Mouse (Mus musculus): ENCODE data around the gene Fhit. TPM values are rescaled to one million over a fixed set of nuclear protein-coding genes. Genes with fewer than 3 reads are reported as not detected.
"Not testable (repeated sequence)": the region's sequence is repeated elsewhere in the genome, so short reads cannot be mapped to it uniquely, and the experiment has no call there.

The Fhit gene
- polyA plus RNA-seq, 1 experiment from 2014 or later, result 4.6 TPM

GRCm38 (mm10) chr14:9963853-9964252 lies 1198.0 kb downstream of the Fhit start:
- Histone ChIP-seq H3K4me3 (no peak overlapping the region), H3K36me3 (no peaks in the 10 kb centered on the region), H3K27me3 (replicated peaks) (no peaks in the 10 kb centered on the region), H3K4me1 (replicated peaks) (no peaks in the 10 kb centered on the region), H3K27ac (ENCODE audit: poor library complexity, severe bottlenecking) (no peak overlapping the region), H3K9ac (no peak overlapping the region), H3K4me2 (no peak overlapping the region), H3K9me3 (replicated peaks) (no peaks in the 10 kb centered on the region)
- no peak for ATAC-seq (ENCODE audit: insufficient number of reproducible peaks, low FRiP score)
- 69% methylated on average over 3 of the region's 3 CpGs for WGBS

GRCm38 (mm10) chr14:9960396-9960795 lies 1201.4 kb downstream of the Fhit start:
- Histone ChIP-seq H3K9ac (no peak overlapping the region), H3K27me3 (replicated peaks) (no peaks in the 10 kb centered on the region), H3K9me3 (replicated peaks) (no peaks in the 10 kb centered on the region), H3K4me1 (replicated peaks) (no peaks in the 10 kb centered on the region), H3K4me3 (no peak overlapping the region), H3K27ac (ENCODE audit: poor library complexity, severe bottlenecking) (no peak overlapping the region), H3K4me2 (no peak overlapping the region), H3K36me3 (no peaks in the 10 kb centered on the region)
- WGBS, result 66% methylated on average over 2 of the region's 2 CpGs
- no peak for ATAC-seq (ENCODE audit: insufficient number of reproducible peaks, low FRiP score)

GRCm38 (mm10) chr14:9899494-9899893 lies 1262.3 kb downstream of the Fhit start:
- H3K36me3 ChIP-seq, result no peaks in the 10 kb centered on the region
- H3K4me1 ChIP-seq (replicated peaks), result no peaks in the 10 kb centered on the region
- no peaks in the 10 kb centered on the region for H3K9me3 ChIP-seq (replicated peaks)
- H3K27ac ChIP-seq (ENCODE audit: poor library complexity, severe bottlenecking), result no peak overlapping the region
- H3K27me3 ChIP-seq (replicated peaks), result 0 out of 2 replicates have a peak, but pooled peaks cover 4% of the 10 kb centered on the region
- H3K4me3 ChIP-seq, result no peak overlapping the region
- H3K9ac ChIP-seq, result no peak overlapping the region
- peak; percentile 55; the same call in 1 of the 2 replicates for ATAC-seq (ENCODE audit: insufficient number of reproducible peaks, low FRiP score)
- no peak overlapping the region for H3K4me2 ChIP-seq
- WGBS, result 52% methylated on average over 2 of the region's 2 CpGs

- WGBS, result 78% methylated on average over 1 of the region's 1 CpGs
- H3K4me2 ChIP-seq, result no peak overlapping the region
- H3K4me3 ChIP-seq, result no peak overlapping the region
- H3K9me3 ChIP-seq (replicated peaks), result no peaks in the 10 kb centered on the region
- H3K9ac ChIP-seq, result no peak overlapping the region
- H3K4me1 ChIP-seq (replicated peaks), result no peaks in the 10 kb centered on the region
- ATAC-seq (ENCODE audit: insufficient number of reproducible peaks, low FRiP score), result no peak
- no peaks in the 10 kb centered on the region for H3K36me3 ChIP-seq
- H3K27ac ChIP-seq (ENCODE audit: poor library complexity, severe bottlenecking), result no peak overlapping the region
- 0 out of 2 replicates have a peak, but pooled peaks cover 4% of the 10 kb centered on the region for H3K27me3 ChIP-seq (replicated peaks)
Observed at GRCm38 (mm10) chr14:9896556-9896955, 1265.3 kb downstream of the Fhit start.

- no peaks in the 10 kb centered on the region for H3K27me3 ChIP-seq (replicated peaks)
- H3K9ac ChIP-seq, result no peak overlapping the region
- H3K4me1 ChIP-seq (replicated peaks), result peaks cover 3% of the 10 kb centered on the region; the same call in 1 of the 2 replicates
- H3K27ac ChIP-seq (ENCODE audit: poor library complexity, severe bottlenecking), result no peak overlapping the region
- H3K4me2 ChIP-seq, result no peak overlapping the region
- 39% methylated on average over 2 of the region's 2 CpGs for WGBS
- no peaks in the 10 kb centered on the region for H3K36me3 ChIP-seq
- H3K4me3 ChIP-seq, result no peak overlapping the region
- no peaks in the 10 kb centered on the region for H3K9me3 ChIP-seq (replicated peaks)
- ATAC-seq (ENCODE audit: insufficient number of reproducible peaks, low FRiP score), result no peak
Observed at GRCm38 (mm10) chr14:9852041-9852440, 1309.8 kb downstream of the Fhit start.

- H3K4me2 ChIP-seq, result no peak overlapping the region
- H3K27ac ChIP-seq (ENCODE audit: poor library complexity, severe bottlenecking), result no peak overlapping the region
- no peaks in the 10 kb centered on the region for H3K36me3 ChIP-seq
- H3K27me3 ChIP-seq (replicated peaks), result no peaks in the 10 kb centered on the region
- no peaks in the 10 kb centered on the region for H3K9me3 ChIP-seq (replicated peaks)
- H3K4me3 ChIP-seq, result no peak overlapping the region
- ATAC-seq (ENCODE audit: insufficient number of reproducible peaks, low FRiP score), result no peak
- H3K9ac ChIP-seq, result no peak overlapping the region
- H3K4me1 ChIP-seq (replicated peaks), result no peaks in the 10 kb centered on the region
Observed at GRCm38 (mm10) chr14:9832290-9832689, 1329.5 kb downstream of the Fhit start.

GRCm38 (mm10) chr14:9828699-9829240 lies 1333.1 kb downstream of the Fhit start:
- ATAC-seq (ENCODE audit: insufficient number of reproducible peaks, low FRiP score); H3K9ac ChIP-seq; H3K4me2 ChIP-seq; H3K9me3 ChIP-seq (replicated peaks); H3K27ac ChIP-seq (ENCODE audit: poor library complexity, severe bottlenecking); H3K4me1 ChIP-seq (replicated peaks); H3K27me3 ChIP-seq (replicated peaks); H3K36me3 ChIP-seq; H3K4me3 ChIP-seq: not testable (repeated sequence)
- WGBS, result 66% methylated on average over 8 of the region's 8 CpGs

- ATAC-seq (ENCODE audit: insufficient number of reproducible peaks, low FRiP score), result no peak
- WGBS, result 88% methylated on average over 4 of the region's 4 CpGs
- Histone ChIP-seq H3K4me2 (no peak overlapping the region), H3K4me1 (replicated peaks) (no peaks in the 10 kb centered on the region), H3K27ac (ENCODE audit: poor library complexity, severe bottlenecking) (no peak overlapping the region), H3K36me3 (no peaks in the 10 kb centered on the region), H3K9me3 (replicated peaks) (no peaks in the 10 kb centered on the region), H3K4me3 (no peak overlapping the region), H3K27me3 (replicated peaks) (no peaks in the 10 kb centered on the region), H3K9ac (no peak overlapping the region)
Observed at GRCm38 (mm10) chr14:9815963-9816362, 1345.9 kb downstream of the Fhit start.

GRCm38 (mm10) chr14:9811847-9812321 lies 1350.0 kb downstream of the Fhit start:
- no peaks in the 10 kb centered on the region for H3K9me3 ChIP-seq (replicated peaks)
- ATAC-seq (ENCODE audit: insufficient number of reproducible peaks, low FRiP score), result no peak
- H3K27ac ChIP-seq (ENCODE audit: poor library complexity, severe bottlenecking), result no peak overlapping the region
- no peaks in the 10 kb centered on the region for H3K4me1 ChIP-seq (replicated peaks)
- H3K4me3 ChIP-seq, result no peak overlapping the region
- H3K27me3 ChIP-seq (replicated peaks), result no peaks in the 10 kb centered on the region
- H3K4me2 ChIP-seq, result no peak overlapping the region
- no peak overlapping the region for H3K9ac ChIP-seq
- H3K36me3 ChIP-seq, result no peaks in the 10 kb centered on the region
- WGBS, result 82% methylated on average over 9 of the region's 9 CpGs

GRCm38 (mm10) chr14:9811177-9811846 lies 1350.5 kb downstream of the Fhit start:
- Histone ChIP-seq H3K9me3 (replicated peaks) (no peaks in the 10 kb centered on the region), H3K4me1 (replicated peaks) (no peaks in the 10 kb centered on the region), H3K4me3 (no peak overlapping the region), H3K27ac (ENCODE audit: poor library complexity, severe bottlenecking) (no peak overlapping the region), H3K9ac (no peak overlapping the region), H3K36me3 (no peaks in the 10 kb centered on the region), H3K4me2 (no peak overlapping the region), H3K27me3 (replicated peaks) (no peaks in the 10 kb centered on the region)
- 78% methylated on average over 7 of the region's 7 CpGs for WGBS
- ATAC-seq (ENCODE audit: insufficient number of reproducible peaks, low FRiP score), result no peak

- H3K27ac ChIP-seq (ENCODE audit: poor library complexity, severe bottlenecking), result no peak overlapping the region
- H3K9ac ChIP-seq, result no peak overlapping the region
- H3K9me3 ChIP-seq (replicated peaks), result no peaks in the 10 kb centered on the region
- no peak for ATAC-seq (ENCODE audit: insufficient number of reproducible peaks, low FRiP score)
- no peaks in the 10 kb centered on the region for H3K4me1 ChIP-seq (replicated peaks)
- no peaks in the 10 kb centered on the region for H3K27me3 ChIP-seq (replicated peaks)
- no peak overlapping the region for H3K4me3 ChIP-seq
- H3K36me3 ChIP-seq, result no peaks in the 10 kb centered on the region
- no peak overlapping the region for H3K4me2 ChIP-seq
Observed at GRCm38 (mm10) chr14:9793403-9793802, 1368.4 kb downstream of the Fhit start.
